Mouse (Mus musculus) lung, postnatal 10 days (tissue): ENCODE data around the gene Gm20671.
A peak's percentile ranks its signal among the peaks of the same experiment; 100 is the strongest.
"Not testable (repeated sequence)": the region's sequence is repeated elsewhere in the genome, so short reads cannot be mapped to it uniquely, and the experiment has no call there.

ENCODE experiments used
- DNase-seq: peaks from one replicate; pipeline ENCODE4 v3.0.0; 2021

The Gm20671 gene

GRCm38 (mm10) chr5:32728300-32728699 lies 98.6 kb downstream of the Gm20671 start:
- DNase-seq, result no peak

- DNase-seq, result peak; percentile 38
These were observed 101.5 kb downstream of the Gm20671 start for GRCm38 (mm10) chr5:32725397-32725796.

GRCm38 (mm10) chr5:32723981-32724380 lies 102.9 kb downstream of the Gm20671 start:
- no peak for DNase-seq

GRCm38 (mm10) chr5:32722711-32723110 lies 104.2 kb downstream of the Gm20671 start:
- not testable (repeated sequence) for DNase-seq

GRCm38 (mm10) chr5:32722263-32722662 lies 104.6 kb downstream of the Gm20671 start:
- DNase-seq, result no peak

GRCm38 (mm10) chr5:32721316-32721715 lies 105.6 kb downstream of the Gm20671 start:
- no peak for DNase-seq

- no peak for DNase-seq
These were observed 106.5 kb downstream of the Gm20671 start for GRCm38 (mm10) chr5:32720416-32720815.

- no peak for DNase-seq
These were observed 108.0 kb downstream of the Gm20671 start for GRCm38 (mm10) chr5:32718916-32719315.

- no peak for DNase-seq
These were observed 109.2 kb downstream of the Gm20671 start for GRCm38 (mm10) chr5:32717726-32718125.

GRCm38 (mm10) chr5:32713703-32714467 lies 113.0 kb downstream of the Gm20671 start:
- DNase-seq, result peak; percentile 92

- DNase-seq, result no peak
These were observed 113.7 kb downstream of the Gm20671 start for GRCm38 (mm10) chr5:32713042-32713702.

- DNase-seq, result no peak
These were observed 114.5 kb downstream of the Gm20671 start for GRCm38 (mm10) chr5:32712221-32713041.

GRCm38 (mm10) chr5:32711485-32711884 lies 115.4 kb downstream of the Gm20671 start:
- no peak for DNase-seq

- no peak for DNase-seq
These were observed 120.6 kb downstream of the Gm20671 start for GRCm38 (mm10) chr5:32706226-32706780.

GRCm38 (mm10) chr5:32697208-32697867 lies 129.6 kb downstream of the Gm20671 start:
- DNase-seq, result no peak

- no peak for DNase-seq
These were observed 133.5 kb downstream of the Gm20671 start for GRCm38 (mm10) chr5:32693411-32693810.
